Mouse (Mus musculus) colon, adult 2 months (tissue): ENCODE data around the gene 1700007K13Rik. TPM values are rescaled to one million over a fixed set of nuclear protein-coding genes. Genes with fewer than 3 reads are reported as not detected.

Experiments used
- polyA plus RNA-seq: library from polyadenylated mRNA; depleted of rRNA; stranded (reverse); fragments of >200 nt; gene quantifications from 2 replicates; pipeline ENCODE4 v1.2.3, GENCODE M21; 2012; rRNA removed

Gene 1700007K13Rik
- polyA plus RNA-seq = not detected in 2 replicates

DNA sequence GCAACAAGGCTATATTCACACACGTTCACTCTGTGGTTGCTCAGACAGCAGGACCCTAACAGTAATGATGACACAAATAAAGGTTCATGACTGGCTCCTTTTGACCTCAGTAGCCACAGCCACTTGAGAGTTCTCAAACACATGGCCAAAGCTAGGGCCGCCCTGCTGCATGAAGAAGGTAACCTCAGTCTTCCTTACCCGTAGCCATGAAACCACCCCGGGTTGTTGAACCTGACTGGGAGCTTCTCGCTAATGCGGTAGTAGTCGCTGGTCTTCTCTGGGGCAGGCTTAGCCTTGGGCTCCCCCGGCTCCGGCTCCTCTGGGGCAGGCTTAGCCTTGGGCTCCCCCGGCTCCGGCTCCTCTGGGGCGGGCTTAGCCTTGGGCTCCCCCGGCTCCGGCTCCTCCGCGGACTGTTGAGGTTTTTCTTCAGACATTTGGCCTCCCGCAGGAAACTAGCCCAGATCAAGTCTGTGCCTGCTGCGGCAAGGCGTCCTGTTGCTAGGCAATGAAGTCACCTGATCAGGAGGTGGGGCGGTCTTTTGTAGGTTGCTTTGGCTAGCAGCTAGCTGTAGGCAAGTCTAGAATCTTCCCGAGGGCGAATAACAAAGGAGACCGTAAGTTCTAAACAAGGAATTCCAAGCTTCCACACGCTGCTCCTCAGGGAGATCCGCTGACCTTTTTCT lies at the start of gene 1700007K13Rik:
TSS of gene 1700007K13Rik (minus strand) at position 497 of the 683 bp plus-strand sequence.

DNA sequence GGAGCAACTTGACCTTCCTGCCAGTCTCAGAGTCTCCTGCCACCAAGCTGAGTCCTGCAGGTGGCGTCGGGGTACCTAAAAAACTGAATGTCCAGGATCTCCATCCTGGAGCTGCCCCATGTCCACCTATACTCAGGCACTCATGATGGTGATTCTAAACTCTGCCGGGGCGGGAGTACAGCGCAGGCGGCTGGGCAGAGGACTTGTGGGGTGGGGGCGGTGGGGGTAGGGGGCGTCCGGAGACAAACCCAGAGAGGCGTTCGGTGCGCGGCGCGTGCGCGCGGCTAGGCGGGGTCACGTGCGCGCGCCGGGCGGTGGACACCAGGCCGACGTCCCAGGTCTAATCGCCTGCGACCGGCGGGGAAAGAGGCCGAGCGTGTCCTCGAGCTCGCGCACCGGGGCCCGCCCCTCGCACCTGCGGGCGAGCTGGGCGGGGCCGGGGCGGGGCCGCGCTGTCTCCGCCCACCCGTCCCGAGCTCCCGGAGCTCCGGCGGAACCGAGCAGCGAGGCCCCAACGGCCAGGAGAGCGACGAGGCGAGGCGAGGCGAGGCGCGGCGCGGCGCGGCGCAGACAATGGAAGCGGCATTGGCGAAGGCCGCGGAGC lies 46.8 kb upstream of the 1700007K13Rik start, which contains the start of gene Ralgds:
TSS of gene Ralgds (plus strand) at position 328 of the 604 bp plus-strand sequence.

GRCm38 (mm10) chr2:28505795-28506194 lies 39.7 kb upstream of the 1700007K13Rik start, which contains the start of gene Gm10134:
Gene Gm10134, plus strand, starts transcription at chr2:28506095.

GRCm38 (mm10) chr2:28496671-28497070 lies 30.5 kb upstream of the 1700007K13Rik start, which contains the start of gene Gbgt1:
Gene Gbgt1, plus strand, starts transcription at chr2:28496891.

GRCm38 (mm10) chr2:28467860-28468485 lies 1.8 kb upstream of the 1700007K13Rik start, which contains the start of gene Mrps2:
Gene Mrps2, plus strand, starts transcription at chr2:28468066.

DNA sequence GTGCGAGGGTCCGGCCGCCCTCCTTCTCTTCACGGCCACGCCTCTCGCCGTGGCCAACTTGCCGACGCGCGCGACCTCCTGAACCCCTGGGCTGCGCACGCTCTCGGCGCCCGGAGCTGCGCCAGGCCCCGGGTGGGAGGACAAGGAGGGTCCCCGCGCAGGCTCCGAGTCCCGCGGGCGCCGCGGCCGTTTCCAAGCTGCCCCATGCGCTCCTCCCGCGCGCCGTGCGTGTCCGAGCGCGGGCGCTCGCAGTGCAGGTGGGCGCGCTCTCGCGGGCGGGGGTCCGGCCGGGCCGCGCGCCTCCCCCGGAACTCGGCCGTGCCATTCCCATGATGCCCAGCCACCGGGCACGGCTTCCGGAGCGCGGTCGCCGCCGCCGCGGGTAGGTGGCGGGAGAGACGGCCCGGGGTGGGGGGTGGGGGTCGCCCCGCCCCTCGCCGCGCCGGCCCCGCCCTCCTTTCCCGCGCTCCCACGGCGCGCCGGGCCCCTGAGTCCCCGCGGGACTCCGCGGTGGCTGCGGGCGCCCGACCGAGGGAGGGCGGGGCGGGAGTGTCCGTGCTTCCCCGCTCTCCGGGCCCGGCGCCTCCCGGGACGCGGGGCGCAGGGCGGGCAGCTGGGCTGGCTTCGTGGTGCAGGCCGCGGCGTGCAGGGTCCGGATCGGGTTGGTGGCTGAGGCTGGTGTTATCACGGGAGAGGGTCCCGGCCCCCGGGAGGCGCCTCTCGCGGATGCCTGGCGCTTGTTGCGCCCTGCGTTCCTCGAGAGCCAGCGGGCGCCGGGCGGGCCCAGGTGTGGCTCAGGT lies 19.4 kb downstream of the 1700007K13Rik start, which contains the start of gene Ppp1r26:
TSS of gene Ppp1r26 (plus strand) at position 286 of the 800 bp plus-strand sequence.

Other genes starting within 250 kb of the 1700007K13Rik start
- 2.3 and 2.7 TPM in 2 replicates for gene Ppp1r26, start 19.5 kb downstream of the 1700007K13Rik start, polyA plus RNA-seq
- 33.9 and 39.7 TPM in 2 replicates for gene Mrps2, start 1.7 kb upstream of the 1700007K13Rik start, polyA plus RNA-seq
- 5.0 and 5.7 TPM in 2 replicates for gene Gbgt1, start 30.6 kb upstream of the 1700007K13Rik start, polyA plus RNA-seq
- 0.71 and 1.4 TPM in 2 replicates for gene Gm10134, start 39.8 kb upstream of the 1700007K13Rik start, polyA plus RNA-seq
- 145 and 148 TPM in 2 replicates for gene Ralgds, start 46.8 kb upstream of the 1700007K13Rik start, polyA plus RNA-seq
- 0.58 and 728 TPM in 2 replicates for gene Cel, start 97.1 kb upstream of the 1700007K13Rik start, polyA plus RNA-seq
- 21.2 and 22.9 TPM in 2 replicates for gene Gtf3c5, start 117.4 kb upstream of the 1700007K13Rik start, polyA plus RNA-seq
- 1.1 and 1.2 TPM in 2 replicates for gene Gfi1b, start 155.7 kb upstream of the 1700007K13Rik start, polyA plus RNA-seq
- 9.5 and 10.0 TPM in 2 replicates for gene Tsc1, start 174.9 kb upstream of the 1700007K13Rik start, polyA plus RNA-seq
- gene Spaca9, start 233.4 kb upstream of the 1700007K13Rik start, polyA plus RNA-seq = 0.39 and 0.92 TPM in 2 replicates
- gene Ak8, start 233.8 kb upstream of the 1700007K13Rik start, polyA plus RNA-seq = 0.14 and 0.20 TPM in 2 replicates